Mouse (Mus musculus): ENCODE data around the gene Ube2ql1. TPM values are rescaled to one million over a fixed set of nuclear protein-coding genes. Genes with fewer than 3 reads are reported as not detected.

Gene Ube2ql1
- total RNA-seq, 1 experiment = 0.76 TPM

DNA sequence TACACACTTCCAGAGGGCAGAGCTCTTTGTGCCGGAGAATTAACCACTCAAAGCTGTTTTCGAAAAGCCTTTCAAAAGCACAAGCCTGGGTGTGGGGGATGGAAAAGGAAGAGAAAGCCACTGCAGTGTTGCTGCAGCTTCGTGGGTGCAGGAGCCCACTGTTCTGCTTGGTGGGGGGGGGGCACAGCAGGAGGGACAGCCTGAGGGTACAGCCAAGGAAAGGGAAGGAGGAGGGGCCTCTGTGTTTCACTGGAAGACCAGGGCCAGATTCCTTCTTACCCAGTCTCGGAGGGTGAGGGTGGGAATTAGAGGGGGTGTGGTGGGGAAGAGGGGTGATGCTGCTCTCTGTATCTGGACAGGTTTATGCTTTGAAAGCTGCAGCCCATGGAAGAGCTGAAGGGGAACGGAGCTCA, 54.3 kb downstream of the Ube2ql1 start:
- Histone ChIP-seq H3K9me3 (ENCODE audit: control insufficient read depth, insufficient read depth, low read depth, low read length) (no peaks in the 10 kb centered on the region), H3K27ac (ENCODE audit: insufficient read depth, low read depth, low read length, poor library complexity, severe bottlenecking) (no peak overlapping the region), H3K4me1 (ENCODE audit: control insufficient read depth in 2 of 2, insufficient read depth in 2 of 2, low read length in 2 of 2, poor library complexity in 1 of 2) (no peaks in the 10 kb centered on the region), H3K9ac (ENCODE audit: insufficient read depth, low read depth, low read length, poor library complexity, severe bottlenecking) (no peak overlapping the region), H3K4me3 (ENCODE audit: insufficient read depth in 1 of 2, low read depth in 1 of 2, low read length in 2 of 2, poor library complexity in 1 of 2, severe bottlenecking in 1 of 2) (no peak overlapping the region), H3K36me3 (ENCODE audit: control insufficient read depth, insufficient read depth, low read length, poor library complexity, severe bottlenecking) (no peaks in the 10 kb centered on the region)
- in situ Hi-C loops (cut with MboI; ENCODE audit: low sequenced_read_pairs in 2 of 2, unreplicated experiment in 2 of 2) = loop anchor here in 1 of 2 experiments (25.0 kb wide), 1 partner anchor 902 kb away; no protein-coding TSS in a partner anchor
- TF ChIP-seq MAFK (IDR thresholded peaks at IDR 0.05; ENCODE audit: insufficient read depth, low read depth, low read length) = no peak
- no peak for TF ChIP-seq ZNF384 (IDR thresholded peaks at IDR 0.05; ENCODE audit: low read depth, low read length)
- no peak for TF ChIP-seq CHD2 (IDR thresholded peaks at IDR 0.05; ENCODE audit: low read depth, low read length)
- no peak for TF ChIP-seq ZC3H11A (IDR thresholded peaks at IDR 0.05; ENCODE audit: borderline replicate concordance, low read depth, low read length)
- no peak for TF ChIP-seq HCFC1 (IDR thresholded peaks at IDR 0.05; ENCODE audit: borderline replicate concordance, insufficient read depth, low read length)
- DNase-seq (ENCODE audit: low read depth, low spot score) = no peak

DNA sequence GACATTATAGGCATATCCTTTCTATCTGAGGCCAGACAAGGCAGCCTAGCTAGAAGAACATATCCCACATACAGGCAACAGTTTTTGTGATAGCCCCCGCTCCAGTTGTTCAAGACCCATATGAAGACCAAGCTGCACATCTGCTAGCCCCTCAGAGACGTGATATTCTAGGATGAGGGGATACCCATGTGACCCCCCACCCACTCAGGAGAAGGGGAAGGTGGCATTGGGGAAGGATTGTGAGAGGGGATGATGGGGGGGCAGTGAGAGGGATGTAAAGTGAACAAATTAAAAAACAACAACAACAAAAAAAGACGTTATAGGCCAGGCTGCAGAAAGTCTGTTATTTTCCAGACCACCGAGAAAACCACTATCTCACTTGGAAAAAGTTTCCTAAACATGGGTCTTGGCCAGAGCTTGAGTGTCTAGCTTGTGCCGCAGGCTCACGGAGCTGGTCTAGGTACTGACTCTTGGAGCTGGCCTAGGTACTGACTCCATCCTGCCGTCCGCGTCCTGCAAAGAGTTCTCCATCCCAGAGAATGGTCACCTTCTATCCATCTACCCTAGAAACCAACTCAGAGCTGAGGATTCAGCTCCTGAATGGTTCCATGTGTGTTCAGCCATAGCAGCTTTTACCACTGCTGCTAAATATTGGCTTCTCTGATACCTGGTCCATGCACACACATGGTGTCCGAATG, 65.6 kb downstream of the Ube2ql1 start:
- H3K36me3 ChIP-seq (ENCODE audit: control insufficient read depth, insufficient read depth, low read length, poor library complexity, severe bottlenecking) = no peaks in the 10 kb centered on the region
- H3K4me1 ChIP-seq (ENCODE audit: control insufficient read depth in 2 of 2, insufficient read depth in 2 of 2, low read length in 2 of 2, poor library complexity in 1 of 2) = no peaks in the 10 kb centered on the region
- H3K9ac ChIP-seq (ENCODE audit: insufficient read depth, low read depth, low read length, poor library complexity, severe bottlenecking) = no peak overlapping the region
- no peak for DNase-seq (ENCODE audit: low read depth, low spot score)
- in situ Hi-C loops (cut with MboI; ENCODE audit: low sequenced_read_pairs in 2 of 2, unreplicated experiment in 2 of 2) = no loop called here
- no peaks in the 10 kb centered on the region for H3K9me3 ChIP-seq (ENCODE audit: control insufficient read depth, insufficient read depth, low read depth, low read length)
- H3K27ac ChIP-seq (ENCODE audit: insufficient read depth, low read depth, low read length, poor library complexity, severe bottlenecking) = no peak overlapping the region
- no peak for TF ChIP-seq ZC3H11A (IDR thresholded peaks at IDR 0.05; ENCODE audit: borderline replicate concordance, low read depth, low read length)
- TF ChIP-seq CHD2 (IDR thresholded peaks at IDR 0.05; ENCODE audit: low read depth, low read length) = no peak
- no peak for TF ChIP-seq ZNF384 (IDR thresholded peaks at IDR 0.05; ENCODE audit: low read depth, low read length)
- TF ChIP-seq HCFC1 (IDR thresholded peaks at IDR 0.05; ENCODE audit: borderline replicate concordance, insufficient read depth, low read length) = no peak
- no peak for TF ChIP-seq MAFK (IDR thresholded peaks at IDR 0.05; ENCODE audit: insufficient read depth, low read depth, low read length)
- H3K4me3 ChIP-seq (ENCODE audit: insufficient read depth in 1 of 2, low read depth in 1 of 2, low read length in 2 of 2, poor library complexity in 1 of 2, severe bottlenecking in 1 of 2) = no peak overlapping the region

DNA sequence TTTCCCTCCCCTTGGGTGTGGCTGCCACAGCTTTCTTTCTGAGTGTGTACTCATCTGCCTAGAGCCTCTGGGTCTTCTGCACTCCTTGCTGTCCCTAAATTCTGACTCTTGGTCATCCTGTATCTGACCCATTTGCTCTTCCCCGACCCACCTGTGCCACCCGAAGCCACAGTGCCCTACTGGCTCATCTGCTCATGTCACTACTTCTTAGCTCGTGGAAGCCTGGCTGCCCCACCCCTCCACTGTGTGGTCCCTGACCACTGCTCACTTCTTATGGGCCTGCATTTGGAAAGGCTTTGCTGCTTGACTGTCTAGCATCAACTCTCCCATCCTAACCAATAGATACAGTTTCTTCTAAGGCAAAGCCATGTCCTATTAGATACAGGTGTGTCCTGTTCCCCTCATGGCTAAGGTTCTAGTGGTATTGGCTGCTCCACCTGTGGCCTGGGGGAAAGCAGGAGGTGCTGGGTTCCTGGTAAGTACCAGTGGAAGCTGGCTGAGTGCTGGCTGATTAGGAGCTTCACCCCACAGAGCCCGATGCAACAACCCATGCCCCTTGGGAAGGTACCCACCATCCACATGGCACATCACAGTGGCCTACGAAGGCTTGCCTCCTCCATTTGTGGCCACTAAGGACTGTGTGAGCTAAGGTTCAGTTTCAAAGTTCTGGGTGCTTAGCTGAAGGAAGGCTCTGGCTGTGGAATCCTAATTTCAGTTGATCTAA, 66.3 kb downstream of the Ube2ql1 start:
- DNase-seq (ENCODE audit: low read depth, low spot score) = no peak
- in situ Hi-C loops (cut with MboI; ENCODE audit: low sequenced_read_pairs in 2 of 2, unreplicated experiment in 2 of 2) = no loop called here
- Histone ChIP-seq H3K4me3 (ENCODE audit: insufficient read depth in 1 of 2, low read depth in 1 of 2, low read length in 2 of 2, poor library complexity in 1 of 2, severe bottlenecking in 1 of 2) (no peak overlapping the region), H3K27ac (ENCODE audit: insufficient read depth, low read depth, low read length, poor library complexity, severe bottlenecking) (no peak overlapping the region), H3K9me3 (ENCODE audit: control insufficient read depth, insufficient read depth, low read depth, low read length) (no peaks in the 10 kb centered on the region), H3K9ac (ENCODE audit: insufficient read depth, low read depth, low read length, poor library complexity, severe bottlenecking) (no peak overlapping the region), H3K36me3 (ENCODE audit: control insufficient read depth, insufficient read depth, low read length, poor library complexity, severe bottlenecking) (no peaks in the 10 kb centered on the region), H3K4me1 (ENCODE audit: control insufficient read depth in 2 of 2, insufficient read depth in 2 of 2, low read length in 2 of 2, poor library complexity in 1 of 2) (no peaks in the 10 kb centered on the region)
- TF ChIP-seq CHD2 (IDR thresholded peaks at IDR 0.05; ENCODE audit: low read depth, low read length) (no peak), ZNF384 (IDR thresholded peaks at IDR 0.05; ENCODE audit: low read depth, low read length) (no peak), MAFK (IDR thresholded peaks at IDR 0.05; ENCODE audit: insufficient read depth, low read depth, low read length) (no peak), HCFC1 (IDR thresholded peaks at IDR 0.05; ENCODE audit: borderline replicate concordance, insufficient read depth, low read length) (no peak), ZC3H11A (IDR thresholded peaks at IDR 0.05; ENCODE audit: borderline replicate concordance, low read depth, low read length) (no peak)

DNA sequence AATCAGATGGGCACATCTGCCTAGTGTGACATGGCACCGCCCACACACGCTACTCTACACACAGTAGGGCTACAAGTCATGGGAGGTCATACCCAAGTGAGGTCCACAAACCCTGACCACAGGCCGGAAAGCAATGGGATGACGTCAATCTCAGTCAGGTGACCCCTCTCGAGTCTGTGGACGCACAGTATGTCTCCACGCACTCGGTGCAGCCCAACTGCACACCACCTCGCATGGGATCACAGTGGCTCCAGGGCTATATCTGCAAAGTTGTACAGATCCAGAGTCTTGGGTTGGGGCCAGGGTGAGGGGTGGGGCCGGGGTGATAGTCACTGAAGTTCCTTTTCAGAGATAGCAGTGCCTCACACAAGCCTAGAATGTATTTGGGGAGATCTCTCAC, 67.1 kb downstream of the Ube2ql1 start:
- Histone ChIP-seq H3K9me3 (ENCODE audit: control insufficient read depth, insufficient read depth, low read depth, low read length) (no peaks in the 10 kb centered on the region), H3K4me1 (ENCODE audit: control insufficient read depth in 2 of 2, insufficient read depth in 2 of 2, low read length in 2 of 2, poor library complexity in 1 of 2) (no peaks in the 10 kb centered on the region), H3K9ac (ENCODE audit: insufficient read depth, low read depth, low read length, poor library complexity, severe bottlenecking) (no peak overlapping the region), H3K36me3 (ENCODE audit: control insufficient read depth, insufficient read depth, low read length, poor library complexity, severe bottlenecking) (no peaks in the 10 kb centered on the region), H3K4me3 (ENCODE audit: insufficient read depth in 1 of 2, low read depth in 1 of 2, low read length in 2 of 2, poor library complexity in 1 of 2, severe bottlenecking in 1 of 2) (no peak overlapping the region), H3K27ac (ENCODE audit: insufficient read depth, low read depth, low read length, poor library complexity, severe bottlenecking) (no peak overlapping the region)
- in situ Hi-C loops (cut with MboI; ENCODE audit: low sequenced_read_pairs in 2 of 2, unreplicated experiment in 2 of 2) = no loop called here
- TF ChIP-seq ZNF384 (IDR thresholded peaks at IDR 0.05; ENCODE audit: low read depth, low read length) (no peak), MAFK (IDR thresholded peaks at IDR 0.05; ENCODE audit: insufficient read depth, low read depth, low read length) (no peak), CHD2 (IDR thresholded peaks at IDR 0.05; ENCODE audit: low read depth, low read length) (no peak), ZC3H11A (IDR thresholded peaks at IDR 0.05; ENCODE audit: borderline replicate concordance, low read depth, low read length) (no peak), HCFC1 (IDR thresholded peaks at IDR 0.05; ENCODE audit: borderline replicate concordance, insufficient read depth, low read length) (no peak)
- DNase-seq (ENCODE audit: low read depth, low spot score) = no peak
